Mouse (Mus musculus) brain, embryonic 14.5 days (tissue): Measurements from ENCODE around the gene St6galnac6.

Experiments
- CTCF ChIP-seq: fragments of 200-500 bp; IDR thresholded peaks from 2 replicates; pipeline ENCODE4 v1.5.1; 2012; ENCODE audit warnings: inconsistent platforms, mild to moderate bottlenecking, moderate library complexity, borderline replicate concordance; ENCODE audit not compliant: insufficient read depth, insufficient read length; ENCODE audit errors: extremely low read depth
- POLR2A ChIP-seq: fragments of 200-500 bp; IDR thresholded peaks from 2 replicates; pipeline ENCODE4 v1.6.1; 2012; ENCODE audit warnings: mild to moderate bottlenecking, inconsistent platforms, borderline replicate concordance; ENCODE audit not compliant: poor library complexity, insufficient read depth, insufficient read length, severe bottlenecking; ENCODE audit errors: extremely low read depth

- no peak for TF ChIP-seq CTCF
- TF ChIP-seq POLR2A, result no peak
Measured at GRCm38 (mm10) chr2:32599409-32599808, at the start of gene St6galnac6.
